Mouse (Mus musculus): ENCODE results near the gene Ginm1.
"Not testable (repeated sequence)": the region's sequence is repeated elsewhere in the genome, so short reads cannot be mapped to it uniquely, and the experiment has no call there.

Ginm1 gene

GRCm38 (mm10) chr10:7802519-7803140 is 10.0 kb upstream of the Ginm1 start:
- DNase-seq = no peak

- no peak for DNase-seq
These were observed 8.6 kb upstream of the Ginm1 start for GRCm38 (mm10) chr10:7801258-7801657.

GRCm38 (mm10) chr10:7792254-7792750 is 322 bp downstream of the Ginm1 start:
- no peak for DNase-seq

- no peak for DNase-seq
These were observed 5.3 kb downstream of the Ginm1 start for GRCm38 (mm10) chr10:7787319-7787718.

GRCm38 (mm10) chr10:7781214-7781613 is 11.4 kb downstream of the Ginm1 start:
- no peak for DNase-seq

GRCm38 (mm10) chr10:7780238-7781176 is 12.1 kb downstream of the Ginm1 start:
- DNase-seq = peak; percentile 94

DNA sequence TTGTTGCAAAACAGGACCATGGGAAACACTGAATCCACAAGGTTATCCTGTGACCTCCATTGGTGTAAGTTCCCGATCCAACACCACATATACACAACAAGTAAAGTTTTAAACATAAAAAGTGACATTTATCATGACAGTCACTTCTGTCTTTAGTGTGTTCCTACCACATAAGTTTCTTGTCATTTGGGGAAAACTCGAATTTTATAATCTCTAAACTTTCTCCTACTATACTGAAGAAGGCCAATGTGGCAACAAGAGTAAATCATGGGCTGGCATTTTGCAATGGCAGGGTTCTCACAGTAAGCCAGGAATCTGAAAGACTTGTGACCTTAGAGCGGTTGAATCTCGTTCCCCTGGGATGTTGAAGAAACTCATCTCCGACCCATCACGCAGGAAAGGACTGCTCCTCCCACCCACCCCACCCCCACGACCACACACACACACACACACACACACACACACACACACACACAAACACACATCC is 12.8 kb downstream of the Ginm1 start:
- no peak for DNase-seq

DNA sequence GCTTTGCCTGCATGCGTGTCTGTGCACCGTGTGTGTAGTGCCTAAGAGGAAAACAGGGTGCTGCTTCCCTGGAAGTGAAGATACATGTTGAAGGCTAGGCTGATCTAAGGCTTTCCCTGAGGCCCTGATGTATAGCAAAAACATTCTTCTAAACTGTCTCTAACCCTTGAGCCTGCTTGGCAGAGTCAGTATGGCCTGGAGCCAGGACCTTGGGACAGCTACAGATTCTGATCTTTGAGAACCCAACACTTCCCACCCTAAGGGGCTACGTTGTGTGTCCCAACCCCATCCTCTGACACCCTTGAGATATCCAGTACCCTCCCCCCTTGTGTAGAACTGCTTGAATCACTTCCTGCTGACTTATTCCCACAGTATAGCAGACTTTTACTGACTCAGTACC is 14.3 kb downstream of the Ginm1 start:
- peak in 1 of 2 experiments; percentile 18 for DNase-seq

GRCm38 (mm10) chr10:7775421-7775820 is 17.2 kb downstream of the Ginm1 start:
- DNase-seq = no peak

- no peak for DNase-seq
These were observed 19.9 kb downstream of the Ginm1 start for GRCm38 (mm10) chr10:7772769-7773168.

GRCm38 (mm10) chr10:7772346-7772745 is 20.3 kb downstream of the Ginm1 start:
- no peak for DNase-seq

DNA sequence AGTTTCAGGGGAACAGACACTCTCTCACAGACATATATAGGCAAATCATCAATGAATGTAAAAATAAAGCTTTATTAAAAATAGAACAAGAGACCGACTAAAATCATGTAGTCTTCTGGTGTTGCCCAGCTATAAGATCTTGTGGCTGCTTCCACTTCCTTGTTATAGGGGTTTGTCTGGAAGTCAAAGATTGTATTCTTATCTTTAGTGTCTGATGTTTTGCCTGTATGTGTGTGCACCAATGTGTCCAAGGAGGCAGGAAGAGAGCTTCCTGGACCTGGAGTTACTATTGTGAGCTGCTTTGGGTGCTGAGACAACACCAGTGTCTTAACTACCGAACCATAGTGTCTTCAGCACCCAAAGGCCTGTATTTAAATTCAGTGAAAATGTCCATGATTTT is 35.1 kb downstream of the Ginm1 start:
- DNase-seq = no peak

- DNase-seq = no peak
These were observed 43.9 kb downstream of the Ginm1 start for GRCm38 (mm10) chr10:7748752-7749151.

- DNase-seq = not testable (repeated sequence)
These were observed 47.1 kb downstream of the Ginm1 start for GRCm38 (mm10) chr10:7745528-7745927.

DNA sequence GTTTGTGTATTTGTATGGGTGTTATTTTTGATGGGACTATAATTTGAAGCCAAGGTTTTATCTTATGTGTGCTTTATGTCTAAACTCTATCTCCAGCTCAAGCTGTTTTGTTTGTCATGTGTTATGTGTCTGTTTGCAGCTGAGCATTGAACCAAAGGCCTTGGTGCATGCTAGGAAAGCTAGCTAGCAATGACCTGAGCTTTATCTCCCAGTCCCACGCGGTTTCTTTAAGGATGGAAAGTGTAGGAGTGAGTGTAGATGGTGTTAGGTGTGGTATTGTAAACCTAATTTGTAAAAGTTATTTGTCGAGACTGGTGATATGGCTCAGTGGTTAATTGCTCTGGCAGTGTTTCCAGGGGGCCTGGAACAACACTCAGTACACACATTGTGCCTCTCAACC is 54.7 kb downstream of the Ginm1 start:
- no peak for DNase-seq

DNA sequence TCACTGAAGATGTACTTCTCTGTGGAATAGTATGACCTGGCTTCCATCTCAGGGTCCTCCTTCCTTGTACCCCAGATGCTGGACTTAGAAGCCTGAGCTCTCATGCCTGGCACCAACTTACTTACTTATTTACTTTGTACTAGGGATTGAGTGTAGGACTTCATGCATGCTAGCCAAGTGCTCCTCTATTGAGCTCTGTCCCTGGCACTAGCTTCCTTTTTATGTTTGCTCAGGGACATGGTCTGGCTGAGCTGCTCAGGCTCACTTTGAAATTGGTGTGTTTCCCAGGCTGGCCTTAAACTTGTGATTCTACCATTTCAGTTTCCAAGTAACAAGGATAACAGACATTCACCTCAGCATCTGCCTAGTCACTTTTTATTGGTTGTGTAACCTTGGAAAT is 55.5 kb downstream of the Ginm1 start:
- DNase-seq = no peak

DNA sequence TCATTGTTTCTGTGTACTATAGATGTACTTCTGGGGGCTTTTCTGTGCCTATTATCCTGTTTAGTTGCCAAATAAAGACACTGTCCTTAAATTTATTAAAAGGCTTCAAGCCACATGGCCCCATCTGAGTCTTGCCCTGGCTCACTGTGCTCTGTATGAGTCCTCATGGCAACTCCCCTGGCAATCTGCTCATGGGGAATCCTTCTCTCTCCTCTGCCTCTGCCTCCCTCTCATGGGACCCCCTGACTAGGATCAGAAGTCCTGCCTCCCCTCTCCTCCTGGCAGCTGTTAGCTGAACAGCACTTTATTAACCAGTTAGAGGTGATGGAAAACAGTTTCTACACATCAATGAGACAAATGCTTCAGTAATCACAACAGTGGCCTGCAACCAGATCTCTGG is 61.0 kb downstream of the Ginm1 start:
- no peak for DNase-seq

- no peak for DNase-seq
These were observed 65.6 kb downstream of the Ginm1 start for GRCm38 (mm10) chr10:7727011-7727410.

GRCm38 (mm10) chr10:7726501-7726812 is 66.2 kb downstream of the Ginm1 start:
- DNase-seq = no peak

GRCm38 (mm10) chr10:7725751-7726500 is 66.7 kb downstream of the Ginm1 start, which contains the start of gene Katna1:
Katna1 (plus strand) TSS chr10:7726000.
- peak; percentile 92 for DNase-seq

Measured in cerebellum, postnatal 14 days (tissue).